Mouse (Mus musculus) megakaryocyte progenitor cell, adult 5-6 weeks (primary cell): Measurements from ENCODE around the gene Mnx1. TPM values are rescaled to one million over a fixed set of nuclear protein-coding genes. Genes with fewer than 3 reads are reported as not detected.
"Not testable (repeated sequence)": the region's sequence is repeated elsewhere in the genome, so short reads cannot be mapped to it uniquely, and the experiment has no call there.

Source experiments
- ATAC-seq: replicated peaks from 2 replicates; pipeline ENCODE4 v1.8.0; 2016; ENCODE audit warnings: mild to moderate bottlenecking, moderate TSS enrichment, inconsistent platforms; ENCODE audit not compliant: poor library complexity
- total RNA-seq, 2 experiments: library from RNA; stranded (forward) in 1 of 2; stranded (reverse) in 1 of 2; fragments of 157-497, 149-512 nt in 1 of 2; fragments of 200-1000 nt in 1 of 2; gene quantifications; 2 replicates each; pipeline versions ENCODE4 v1.2.3 to v1.2.4; 2015 to 2017

Mnx1 gene
- total RNA-seq, 2 experiments from 2014 or later, result not detected

- ATAC-seq, result no peak
These were observed 8.0 kb downstream of the Mnx1 start for GRCm38 (mm10) chr5:29470271-29470670.

DNA sequence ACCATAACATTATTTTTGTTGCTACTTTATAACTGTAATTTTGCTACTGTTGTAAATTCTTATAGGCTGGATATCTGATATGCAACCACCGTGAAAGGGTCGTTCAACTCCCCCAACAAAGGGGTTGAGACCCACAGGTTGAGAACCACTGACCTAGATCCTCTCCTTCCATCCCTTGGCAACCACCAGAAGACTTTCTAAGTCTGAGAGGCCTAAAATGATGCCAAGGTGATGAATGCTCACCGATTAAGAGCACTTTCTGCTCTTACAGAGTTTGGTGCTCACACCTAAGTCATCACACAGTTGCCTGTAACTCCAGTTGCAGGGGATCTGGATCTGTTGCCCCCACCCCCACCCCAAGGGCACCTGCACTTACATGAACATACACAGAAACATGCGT, 8.8 kb downstream of the Mnx1 start:
- no peak for ATAC-seq

DNA sequence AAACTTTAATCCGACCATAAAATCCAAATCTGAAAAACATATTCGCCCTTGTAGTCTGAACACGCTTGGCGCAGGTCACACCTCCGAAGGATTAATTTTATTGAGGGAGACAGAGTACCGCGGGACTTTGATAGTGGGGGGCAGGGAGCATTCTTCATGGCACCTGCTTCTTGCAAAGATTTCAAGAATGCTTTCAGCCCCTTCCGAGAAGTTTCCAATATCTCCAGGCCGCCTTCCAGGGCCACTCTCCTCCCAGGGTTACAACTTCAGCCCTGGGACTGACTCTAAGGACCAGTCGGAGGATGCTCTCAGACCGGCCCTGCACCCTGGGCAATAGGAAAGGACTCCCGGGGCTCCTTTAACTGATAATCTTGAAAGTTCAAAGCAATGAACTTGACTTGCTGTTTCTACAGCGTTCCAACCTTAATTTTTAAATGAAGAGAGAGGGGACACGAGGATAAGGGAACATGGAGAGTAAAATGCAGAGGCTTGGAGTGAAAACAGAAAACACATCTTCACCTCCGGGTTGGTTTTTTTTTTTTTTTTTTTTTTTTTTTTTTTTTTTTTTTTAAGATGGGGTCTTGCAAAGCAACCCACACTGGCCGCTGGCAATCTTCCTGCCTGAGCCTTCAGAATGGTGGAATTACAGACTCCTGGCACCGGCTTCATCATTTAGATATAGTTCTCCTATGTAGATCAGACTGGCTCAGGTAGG, 9.8 kb downstream of the Mnx1 start:
- ATAC-seq, result no peak

GRCm38 (mm10) chr5:29467489-29468350, 10.6 kb downstream of the Mnx1 start:
- ATAC-seq, result peak; percentile 69

DNA sequence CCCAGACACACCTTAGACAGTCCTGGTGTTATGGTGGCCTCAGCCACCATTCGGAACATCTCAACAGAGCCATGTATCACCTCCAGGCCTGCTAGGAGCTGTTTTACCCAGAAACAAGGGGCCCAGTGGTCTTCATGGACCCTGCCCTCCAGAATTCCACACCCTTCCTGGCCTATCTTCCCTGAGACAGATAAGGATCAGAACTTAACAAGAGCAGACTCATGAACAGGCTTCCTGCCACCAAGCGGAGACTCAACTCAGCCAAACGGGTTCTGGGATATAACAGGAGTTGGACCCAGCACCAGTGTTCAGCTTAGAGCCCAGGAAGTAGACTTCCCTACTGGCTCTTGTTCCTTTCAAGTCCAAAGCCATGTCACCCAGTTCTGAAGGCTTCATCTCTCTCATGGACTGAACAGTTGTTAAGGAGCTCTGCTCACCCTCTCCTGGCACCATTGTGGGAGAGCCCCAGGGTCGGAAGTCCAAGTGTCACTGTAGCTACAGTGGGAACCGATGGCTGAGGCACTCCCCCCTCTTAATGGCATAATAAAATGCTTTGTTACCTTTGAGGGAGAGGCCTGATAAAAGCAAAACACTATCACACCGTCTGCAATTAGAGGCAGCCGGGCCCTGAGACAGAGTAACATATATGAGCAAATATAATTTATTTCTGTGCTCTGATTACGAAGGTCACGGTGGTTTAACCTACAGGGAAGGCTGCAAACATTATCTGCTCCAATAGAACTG, 15.2 kb downstream of the Mnx1 start:
- ATAC-seq, result no peak

DNA sequence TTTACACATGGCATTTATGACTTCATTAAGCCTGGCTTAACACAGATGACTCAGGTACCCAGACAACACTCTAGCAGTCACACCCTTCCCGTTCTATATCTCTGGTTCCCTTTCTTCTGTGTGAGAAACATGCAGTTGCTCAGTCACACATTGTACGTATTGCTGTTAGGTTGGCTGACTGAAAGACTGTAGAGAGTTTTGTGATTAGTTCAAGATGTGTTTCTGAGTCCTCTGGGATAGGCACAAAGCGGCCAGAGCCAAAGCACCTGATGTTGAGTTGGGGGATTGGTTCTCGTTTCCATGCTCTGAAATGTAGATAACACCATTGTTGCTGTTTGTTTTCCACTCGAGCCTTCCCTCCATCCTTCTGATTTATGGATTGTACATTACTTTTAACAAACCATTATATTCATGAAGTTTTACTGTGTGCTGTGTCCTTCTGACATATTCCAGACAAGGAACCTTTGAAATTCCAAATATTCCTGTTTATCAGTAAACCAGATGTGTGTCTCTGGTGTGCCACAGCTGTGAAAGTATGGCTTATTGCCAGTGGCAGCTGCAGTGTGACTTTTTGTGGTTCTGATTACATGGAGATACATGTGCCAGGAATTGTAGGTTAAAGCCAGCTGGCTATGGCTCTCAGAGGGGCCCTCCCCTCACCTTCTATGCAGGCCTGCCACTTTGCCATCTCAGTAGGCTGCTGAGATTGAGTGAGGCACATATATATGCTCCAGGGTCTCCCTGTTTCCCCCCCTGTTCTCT, 21.2 kb downstream of the Mnx1 start:
- ATAC-seq, result no peak

GRCm38 (mm10) chr5:29452352-29452751, 25.9 kb downstream of the Mnx1 start:
- no peak for ATAC-seq

DNA sequence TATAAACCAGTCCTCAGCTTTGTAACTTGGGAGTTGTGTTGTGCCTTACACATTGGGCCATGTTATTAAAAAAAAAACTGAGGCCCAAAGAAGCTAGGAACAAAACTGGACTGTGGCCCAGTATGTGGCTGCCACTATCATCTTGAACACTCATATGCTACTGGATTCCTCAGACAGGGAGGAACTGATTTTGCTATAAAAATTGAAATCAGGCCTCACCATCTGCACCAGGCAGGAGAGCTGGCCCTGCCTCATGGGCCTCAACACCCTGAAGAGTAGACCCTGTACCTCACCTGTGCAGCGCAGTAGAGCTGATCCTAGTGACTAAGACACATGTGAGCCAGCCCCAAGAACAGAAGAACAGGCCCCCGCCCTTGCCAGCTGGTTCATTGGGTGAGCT, 33.0 kb downstream of the Mnx1 start:
- peak; percentile 82 for ATAC-seq

DNA sequence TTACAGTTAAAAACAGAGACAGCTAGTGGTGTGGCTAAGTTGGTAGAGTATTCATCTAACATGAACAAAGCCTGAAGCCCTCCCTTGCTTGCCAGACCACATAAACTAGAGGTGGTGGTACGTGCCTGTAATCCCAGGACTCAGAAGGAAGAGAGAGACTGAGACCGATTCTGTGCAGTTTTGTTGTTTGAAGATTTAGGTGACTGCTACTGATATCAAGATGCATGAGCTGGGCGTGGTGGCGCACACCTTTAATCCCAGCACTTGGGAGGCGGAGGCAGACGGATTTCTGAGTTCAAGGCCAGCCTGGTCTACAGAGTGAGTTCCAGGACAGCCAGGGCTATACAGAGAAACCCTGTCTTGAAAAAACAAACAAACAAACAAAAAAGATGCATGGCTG, 41.5 kb downstream of the Mnx1 start:
- ATAC-seq, result not testable (repeated sequence)

DNA sequence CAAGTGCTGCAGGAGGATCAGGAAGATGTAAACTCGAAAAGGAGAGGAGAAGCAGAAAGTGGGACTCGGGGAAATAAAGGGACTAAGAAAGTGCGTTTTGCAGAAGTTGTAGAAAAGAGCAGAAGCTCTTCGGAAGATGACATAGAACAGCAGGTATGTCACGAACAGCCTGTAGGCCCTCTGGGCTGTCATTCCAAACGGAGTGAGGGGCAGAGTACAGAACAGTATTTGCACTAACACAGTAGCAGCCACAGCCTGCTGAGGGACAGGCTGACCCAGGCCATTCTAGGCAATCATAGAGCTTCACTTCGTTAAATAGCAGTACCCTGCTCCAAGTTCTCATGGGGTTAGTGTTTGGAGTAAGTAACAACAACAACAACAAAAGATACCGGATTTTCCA, 42.8 kb downstream of the Mnx1 start:
- no peak for ATAC-seq

DNA sequence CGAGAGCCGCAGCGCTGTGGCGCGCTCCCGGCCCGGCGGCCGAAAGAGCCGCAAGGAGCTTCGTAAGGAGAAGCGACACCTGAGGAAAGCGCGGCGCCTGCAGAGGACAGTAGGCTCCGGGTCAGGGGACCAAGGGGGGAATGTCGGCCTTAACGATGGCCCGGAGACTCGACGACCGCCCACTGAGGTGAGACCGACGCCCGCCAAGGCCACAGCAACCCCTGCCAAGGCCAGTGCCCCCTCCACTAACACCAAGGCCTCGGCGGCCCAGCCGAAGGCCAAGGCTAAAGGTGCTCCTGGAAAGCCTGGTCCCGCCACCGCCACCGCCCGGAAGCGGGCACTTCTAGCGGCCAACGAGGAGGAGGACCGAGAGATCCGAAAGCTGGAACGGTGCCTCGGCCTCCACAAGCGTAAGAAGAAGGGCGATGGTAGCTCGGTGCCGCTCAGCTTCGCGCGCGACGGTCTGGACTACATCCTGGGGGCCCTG, 43.4 kb downstream of the Mnx1 start:
- ATAC-seq, result peak; percentile 43

DNA sequence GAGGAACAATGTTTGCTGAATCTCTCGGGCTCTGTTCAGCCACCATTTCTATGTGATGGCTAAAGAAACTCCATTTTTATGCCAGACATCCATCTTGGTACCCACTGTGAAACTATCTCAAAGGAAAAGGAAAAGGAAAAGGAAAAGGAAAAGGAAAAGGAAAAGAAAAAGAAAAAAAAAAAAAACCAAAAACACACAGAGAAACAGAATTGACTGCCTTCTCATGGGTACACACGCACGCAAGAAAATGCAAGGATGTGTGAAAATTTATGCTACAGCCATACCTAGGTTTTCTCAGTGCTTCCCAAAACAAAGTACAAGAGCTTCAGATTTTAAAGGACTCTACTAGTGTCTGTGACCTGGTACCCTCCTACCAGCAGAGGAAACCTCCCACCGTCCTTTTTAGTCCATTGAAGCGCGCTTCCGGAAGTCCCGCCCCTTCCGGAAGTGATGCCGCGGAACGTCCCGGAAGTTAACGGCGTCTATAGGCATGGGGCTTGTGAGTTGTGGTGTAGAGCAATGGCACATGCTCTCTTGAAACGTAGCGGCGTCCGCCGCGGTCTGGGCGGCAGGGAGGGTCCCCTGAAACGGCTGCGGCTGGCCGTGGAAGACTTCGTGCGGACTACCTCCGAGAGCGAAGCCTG, 43.9 kb downstream of the Mnx1 start, which contains the start of gene Nom1:
TSS of gene Nom1 (plus strand) at position 437 of the 644 bp plus-strand sequence.
- peak; percentile 98 for ATAC-seq

DNA sequence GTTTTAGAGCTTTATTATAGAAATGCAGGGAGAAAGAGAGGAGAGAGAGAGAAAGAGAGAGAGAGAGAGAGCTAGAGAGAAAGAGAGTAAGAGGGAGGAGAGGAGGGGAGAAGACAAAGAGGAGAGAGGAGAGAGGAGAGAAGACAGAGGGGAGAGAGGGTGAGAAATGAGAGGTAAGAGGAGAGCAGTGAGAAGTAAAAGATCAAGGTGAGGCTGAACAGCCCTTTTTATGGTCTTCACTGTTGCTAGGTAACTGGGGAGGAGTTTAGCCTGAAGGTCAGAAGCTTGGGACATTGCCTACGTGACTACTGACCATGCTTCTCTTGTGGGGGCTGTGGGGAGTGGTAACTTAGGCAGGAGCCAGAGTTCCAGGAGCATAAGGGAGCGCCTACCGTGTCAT, 54.9 kb downstream of the Mnx1 start:
- ATAC-seq, result not testable (repeated sequence)

Other genes starting within 250 kb of the Mnx1 start
- 2.2 TPM in 2 replicates for gene Lmbr1, start 100.1 kb downstream of the Mnx1 start, total RNA-seq (2015)
- gene Lmbr1, start 100.1 kb downstream of the Mnx1 start, total RNA-seq (2017), result 4.4 and 5.1 TPM in 2 replicates
- gene Nom1, start 43.8 kb downstream of the Mnx1 start, total RNA-seq (2015), result 19.6 and 22.0 TPM in 2 replicates
- 16.7 and 25.4 TPM in 2 replicates for gene Nom1, start 43.8 kb downstream of the Mnx1 start, total RNA-seq (2017)
- gene Ube3c, start 90.8 kb upstream of the Mnx1 start, total RNA-seq (2015), result 26.3 and 28.3 TPM in 2 replicates
- 27.2 and 33.3 TPM in 2 replicates for gene Ube3c, start 90.8 kb upstream of the Mnx1 start, total RNA-seq (2017)